Mouse (Mus musculus) testis, adult 2 months (tissue): ENCODE measurements around the gene Gpr19.

Experiments
- CTCF ChIP-seq: fragments of 200-500 bp; IDR thresholded peaks from 2 replicates; pipeline ENCODE4 v1.5.1; 2012; ENCODE audit warnings: low read depth, mild to moderate bottlenecking, inconsistent platforms, low read length, moderate library complexity; ENCODE audit not compliant: control insufficient read depth, insufficient read depth, insufficient replicate concordance
- POLR2A ChIP-seq: fragments of 200-500 bp; IDR thresholded peaks from 2 replicates; pipeline ENCODE4 v1.6.1; 2012; ENCODE audit warnings: low read depth, mild to moderate bottlenecking, inconsistent platforms, low read length, moderate library complexity; ENCODE audit not compliant: control insufficient read depth

GRCm38 (mm10) chr6:134919511-134920189 is 21.3 kb upstream of the Gpr19 start:
- TF ChIP-seq CTCF (no peak), POLR2A (no peak)
